Mouse (Mus musculus) erythroblast, embryonic 14.5 days (primary cell): ENCODE measurements around the gene Gm27021.

Experiments used
- GATA1 ChIP-seq: IDR thresholded peaks from 2 replicates; pipeline ENCODE4 v1.6.1; 2012; ENCODE audit warnings: low read length, inconsistent platforms, mixed read lengths
- TAL1 ChIP-seq: IDR thresholded peaks from 3 replicates; pipeline ENCODE4 v1.6.1; 2012; ENCODE audit warnings: low read length, inconsistent platforms, mixed read lengths

DNA sequence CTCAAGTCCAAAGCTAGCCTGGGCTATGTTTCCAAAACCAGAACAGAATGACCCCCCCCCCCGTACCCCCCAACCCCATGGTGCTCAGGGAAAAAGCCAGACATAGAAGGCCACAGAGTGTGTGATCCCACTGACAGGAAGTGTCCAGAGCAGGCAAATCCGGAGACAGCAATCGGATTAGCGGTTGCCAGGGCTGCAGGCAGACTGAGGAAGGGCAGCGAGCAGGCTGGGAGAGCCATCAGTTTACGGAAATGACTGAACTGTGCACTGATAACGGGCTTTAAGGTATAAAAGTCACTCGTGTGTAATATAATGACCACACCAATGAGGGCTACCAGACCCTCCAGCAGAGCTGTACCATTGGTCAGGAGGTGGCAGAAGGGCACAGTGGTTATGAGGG, 26.6 kb downstream of the Gm27021 start:
- TF ChIP-seq TAL1: no peak
- TF ChIP-seq GATA1: no peak
